Mouse (Mus musculus) megakaryocyte, embryonic 14.5 days (primary cell): ENCODE data around the gene Stoml3.

ENCODE experiments used
- FLI1 ChIP-seq: IDR thresholded peaks from 2 replicates; pipeline ENCODE4 v1.6.1; 2012; ENCODE audit warnings: low read length, inconsistent platforms, mixed read lengths
- GATA1 ChIP-seq: IDR thresholded peaks from 3 replicates; pipeline ENCODE4 v1.6.1; 2012; ENCODE audit warnings: mixed read lengths, low read length, inconsistent platforms, borderline replicate concordance

- no peak for TF ChIP-seq GATA1
- TF ChIP-seq FLI1 = no peak
Measured at GRCm38 (mm10) chr3:53462701-53463045, 25.8 kb upstream of the Stoml3 start.
